Mouse (Mus musculus): ENCODE data around the gene Eda2r.

DNA sequence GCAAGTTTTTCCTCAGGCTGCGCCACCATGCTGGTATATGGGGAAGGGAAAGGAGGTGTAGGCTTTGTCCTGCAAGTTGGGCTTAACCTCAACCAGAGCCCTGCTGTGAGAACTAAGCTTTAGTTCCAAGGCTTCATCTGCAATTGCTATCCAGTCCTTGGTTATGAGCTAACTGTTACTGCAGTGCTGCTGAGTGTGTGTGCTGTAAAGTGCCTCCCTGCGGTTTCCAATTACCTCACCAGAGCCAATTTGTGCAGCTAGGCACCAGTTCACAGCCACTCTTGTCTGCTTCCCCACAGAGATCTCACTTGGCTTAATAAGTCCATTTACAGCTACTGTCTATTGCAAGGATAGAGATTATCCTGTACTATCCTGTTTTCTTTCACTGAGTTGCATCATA is 16.1 kb downstream of the Eda2r start:
- TF ChIP-seq CTCF (IDR thresholded peaks at IDR 0.05; ENCODE audit: extremely low read depth, insufficient read depth, insufficient read length, insufficient replicate concordance) = no peak
- no peak for TF ChIP-seq POLR2A (IDR thresholded peaks at IDR 0.05; ENCODE audit: low read depth, low read length)

Measured in spleen, adult 2 months (tissue).